Mouse (Mus musculus) frontal cortex, adult 2 months (tissue): ENCODE measurements around the gene Tmem125. TPM values are rescaled to one million over a fixed set of nuclear protein-coding genes. Genes with fewer than 3 reads are reported as not detected.
"Not testable (repeated sequence)": the region's sequence is repeated elsewhere in the genome, so short reads cannot be mapped to it uniquely, and the experiment has no call there.

Experiments
- DNase-seq, 2 experiments: peaks; one replicate each; pipeline ENCODE4 v3.0.0; 2022; ENCODE audit warnings: low spot score in 1 of 2; ENCODE audit errors: extremely low spot score in 1 of 2
- polyA plus RNA-seq: library from polyadenylated mRNA; depleted of rRNA; stranded (reverse); fragments of >200 nt; gene quantifications from 2 replicates; pipeline ENCODE4 v1.2.3, GENCODE M21; 2012

Tmem125 gene
- polyA plus RNA-seq, 1 experiment: 10.0 TPM

DNA sequence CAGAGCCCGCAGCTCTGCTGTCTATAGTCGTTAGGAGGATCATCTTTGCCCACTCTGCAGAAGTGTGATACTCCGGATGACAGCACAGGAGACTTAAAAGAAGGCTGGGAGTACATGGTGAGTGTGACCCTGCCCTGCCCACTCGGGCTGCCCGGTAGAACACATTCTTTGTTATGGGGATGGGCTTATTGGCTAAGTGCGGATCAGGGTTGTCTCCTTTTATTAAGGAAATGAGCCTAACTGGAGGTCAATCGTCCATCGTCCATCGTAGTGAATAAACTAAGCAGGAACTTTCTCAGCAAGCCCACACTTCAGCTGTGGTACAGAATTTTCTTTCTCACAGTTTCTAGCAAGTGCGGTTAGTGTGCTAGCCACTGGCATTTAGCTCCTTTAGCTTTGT, 3.9 kb downstream of the Tmem125 start:
- no peak for DNase-seq

- no peak for DNase-seq
Observed at GRCm38 (mm10) chr4:118537801-118538200, 6.0 kb downstream of the Tmem125 start.

GRCm38 (mm10) chr4:118535610-118536009, 8.2 kb downstream of the Tmem125 start:
- DNase-seq: no peak

GRCm38 (mm10) chr4:118533605-118534004, 10.2 kb downstream of the Tmem125 start:
- no peak for DNase-seq

GRCm38 (mm10) chr4:118533156-118533555, 10.7 kb downstream of the Tmem125 start:
- DNase-seq: no peak

DNA sequence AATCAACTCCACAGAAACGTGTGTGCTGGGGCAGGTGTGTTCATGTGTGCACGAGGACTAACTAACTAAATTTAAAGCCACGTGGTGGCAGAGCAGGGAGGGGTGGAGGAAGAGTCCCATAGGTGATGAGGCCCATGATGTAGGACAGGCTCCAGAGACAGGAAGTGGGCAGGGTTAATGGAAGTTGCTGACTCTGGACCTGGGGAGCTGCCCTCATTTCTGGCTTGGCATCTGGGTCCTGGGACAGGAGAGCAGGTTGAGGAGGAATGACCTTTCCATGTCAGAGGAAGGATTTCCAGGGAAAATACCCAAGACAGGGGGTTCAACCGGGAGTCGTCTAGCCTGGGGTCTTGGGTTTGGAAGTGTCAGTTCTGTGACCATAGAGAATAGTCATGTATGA, 11.2 kb downstream of the Tmem125 start:
- DNase-seq: no peak

- DNase-seq: no peak
Observed at GRCm38 (mm10) chr4:118527720-118528119, 16.1 kb downstream of the Tmem125 start.

- DNase-seq: no peak
Observed at GRCm38 (mm10) chr4:118527335-118527681, 16.5 kb downstream of the Tmem125 start.

- no peak for DNase-seq
Observed at GRCm38 (mm10) chr4:118526408-118527334, 17.2 kb downstream of the Tmem125 start, which contains the start of gene 2610528J11Rik. 2610528J11Rik (plus strand) TSS chr4:118526999.

DNA sequence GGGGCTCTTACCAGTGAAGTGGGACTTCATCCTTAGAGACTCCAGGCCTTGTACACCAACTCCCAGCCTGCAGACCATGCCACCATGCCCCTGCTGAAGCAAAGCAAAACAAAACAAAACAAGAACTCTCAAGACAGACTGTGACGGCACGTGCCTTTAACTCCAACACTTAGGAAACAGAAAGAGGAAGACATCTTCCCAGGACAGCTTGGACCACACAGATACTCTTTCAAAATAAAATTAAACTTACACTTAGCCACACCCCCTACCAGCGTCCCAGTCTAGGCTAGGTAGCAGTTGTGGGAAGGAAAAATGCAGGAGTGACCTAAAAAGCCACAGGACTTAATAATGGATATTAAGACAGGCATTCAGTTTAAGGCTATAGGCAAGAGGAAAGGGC, 18.1 kb downstream of the Tmem125 start:
- no peak for DNase-seq

DNA sequence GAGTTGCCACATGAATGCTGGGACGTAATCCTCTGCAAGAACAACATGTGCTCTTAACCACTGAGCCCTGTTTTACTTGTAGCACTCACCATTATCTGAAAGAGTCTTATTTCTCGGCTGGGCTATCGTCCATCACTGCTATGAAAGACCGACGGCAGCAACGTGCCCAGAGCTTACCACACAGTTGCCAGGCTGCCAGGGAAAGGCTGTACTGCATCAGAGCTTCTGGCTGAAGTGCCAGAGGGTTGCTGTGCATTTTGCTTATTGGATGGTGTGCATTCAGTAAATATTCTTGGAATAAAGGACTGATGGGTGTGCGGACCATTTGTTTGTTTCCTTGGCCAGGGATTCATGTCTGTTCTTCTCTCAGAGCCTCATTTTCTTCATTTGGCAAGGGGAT, 19.9 kb downstream of the Tmem125 start:
- DNase-seq: no peak

- no peak for DNase-seq
Observed at GRCm38 (mm10) chr4:118522248-118522647, 21.6 kb downstream of the Tmem125 start.

DNA sequence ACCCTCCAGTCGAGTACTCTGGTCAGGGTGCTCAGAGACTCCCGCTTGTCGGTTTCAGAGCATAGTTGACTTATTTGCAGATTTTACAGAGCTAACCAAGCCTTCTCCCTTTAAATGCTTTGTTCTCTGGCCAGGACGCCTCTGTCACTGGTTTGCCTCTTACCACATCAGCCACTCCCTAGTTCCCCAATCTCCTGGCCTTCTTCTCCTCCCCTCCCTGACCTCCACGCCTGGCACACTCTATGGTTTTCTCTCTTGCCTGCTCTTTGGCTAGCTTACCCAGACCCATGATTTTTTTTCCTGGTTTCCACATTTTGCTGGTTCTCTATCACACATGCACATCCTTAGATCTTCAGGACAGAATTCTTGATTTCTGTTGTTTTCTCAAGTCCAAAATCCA, 25.6 kb downstream of the Tmem125 start:
- no peak for DNase-seq

DNA sequence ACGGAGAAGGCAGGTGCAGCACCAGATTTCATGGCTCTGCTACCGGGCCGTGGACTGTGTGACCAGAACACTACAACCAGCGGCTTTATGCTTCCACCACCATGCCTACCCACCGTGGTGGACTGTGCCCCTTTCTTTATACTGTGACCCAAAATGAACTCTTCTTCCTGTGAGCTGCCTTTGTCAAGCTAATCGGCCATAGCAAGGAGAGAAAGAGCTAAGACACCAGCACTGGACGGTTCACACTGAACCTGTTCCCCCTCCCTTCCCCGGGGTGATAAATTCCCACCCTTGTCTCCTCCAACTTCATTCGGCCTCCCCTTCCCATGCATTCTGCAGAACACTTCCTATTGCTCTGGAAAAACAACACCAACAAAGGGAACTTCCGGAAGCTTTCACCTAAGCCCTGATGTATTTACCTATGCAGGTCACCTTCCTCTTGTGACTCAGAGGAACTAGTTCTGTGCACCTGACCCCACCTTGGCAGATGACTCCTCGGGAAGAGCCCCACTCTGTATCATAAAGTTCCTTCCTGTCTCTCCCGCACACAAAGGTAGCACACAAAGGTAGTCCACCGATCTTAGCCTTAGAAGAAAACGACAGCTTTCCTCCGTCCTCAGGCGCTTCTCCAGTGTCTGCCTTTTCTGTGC, 26.2 kb downstream of the Tmem125 start:
- DNase-seq: no peak

GRCm38 (mm10) chr4:118516699-118517496, 26.9 kb downstream of the Tmem125 start:
- no peak for DNase-seq

- peak in 1 of 2 experiments; percentile 26 for DNase-seq
Observed at GRCm38 (mm10) chr4:118509050-118509449, 34.8 kb downstream of the Tmem125 start.

DNA sequence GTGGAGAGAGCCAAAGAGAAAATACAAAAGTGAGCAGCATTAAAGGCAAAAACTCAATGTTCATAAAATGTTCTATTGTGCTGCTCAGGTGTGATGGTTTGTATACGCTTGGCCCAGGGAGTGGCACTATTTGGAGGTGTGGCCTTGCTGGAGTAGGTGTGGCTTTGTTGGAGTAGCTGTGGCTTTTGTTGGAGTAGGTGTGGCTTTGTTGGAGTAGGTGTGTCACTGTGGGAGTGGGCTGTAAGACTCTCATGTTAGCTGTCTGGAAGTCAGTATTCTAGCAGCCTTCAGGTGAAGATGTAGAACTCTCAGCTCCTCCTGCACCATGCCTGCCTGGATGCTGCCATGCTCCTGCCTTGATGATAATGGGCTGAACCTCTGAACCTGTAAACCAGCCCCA, 36.7 kb downstream of the Tmem125 start:
- DNase-seq: not testable (repeated sequence)

GRCm38 (mm10) chr4:118505551-118505950, 38.3 kb downstream of the Tmem125 start:
- DNase-seq: no peak

DNA sequence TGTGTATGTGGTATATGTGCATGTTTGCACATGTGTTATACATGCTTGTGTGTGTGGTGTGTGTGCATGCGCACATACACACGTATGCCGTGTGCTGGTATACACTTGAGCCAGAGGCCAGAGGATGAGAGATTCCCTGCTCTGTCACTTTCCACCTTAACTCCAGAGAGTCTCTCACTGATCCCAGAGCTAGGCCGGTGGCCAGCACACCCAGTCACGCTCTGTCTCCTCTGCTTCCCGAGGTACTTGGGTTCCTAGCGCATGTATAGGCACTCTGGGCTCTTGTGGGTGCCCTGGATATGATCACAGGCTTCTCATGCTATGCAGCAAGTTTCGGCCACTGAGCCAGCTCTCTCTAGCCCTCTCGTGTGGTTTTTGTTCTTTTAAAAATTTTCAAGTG, 43.1 kb downstream of the Tmem125 start:
- no peak for DNase-seq

GRCm38 (mm10) chr4:118500171-118500724, 43.6 kb downstream of the Tmem125 start:
- peak in 1 of 2 experiments; percentile 47 for DNase-seq
